Mouse (Mus musculus): ENCODE measurements around the gene Npcd.

DNA sequence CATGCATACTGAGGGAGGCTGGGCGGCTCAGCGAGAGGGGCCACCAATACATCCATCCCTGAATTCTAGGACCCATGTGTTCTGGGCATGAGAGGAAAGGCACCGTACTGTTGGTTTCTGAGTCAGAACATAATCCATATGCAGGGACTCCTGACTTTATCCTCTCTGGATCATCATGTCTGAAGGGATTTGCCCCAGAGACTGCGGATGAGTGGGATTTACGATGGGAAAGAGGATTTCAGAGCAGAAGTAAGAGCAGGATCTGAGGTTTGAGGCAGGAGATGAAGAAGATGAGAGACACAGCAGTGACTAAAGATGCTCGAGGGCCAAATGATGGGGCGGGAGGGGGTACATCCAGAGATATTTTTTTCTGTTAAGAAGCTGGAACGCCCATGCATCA lies 39.5 kb upstream of the Npcd start:
- TF ChIP-seq CTCF (IDR thresholded peaks at IDR 0.05; ENCODE audit: low read depth) (no peak), EP300 (optimal IDR thresholded peaks at IDR 0.05) (no peak)

All from stomach, postnatal 0 days (tissue).